Mouse (Mus musculus) left cerebral cortex, adult 2 months (tissue): Measurements from ENCODE around the gene Gm3336. TPM values are rescaled to one million over a fixed set of nuclear protein-coding genes. Genes with fewer than 3 reads are reported as not detected.

Source experiments
- DNase-seq, 2 experiments: peaks; one replicate each; pipeline ENCODE4 v3.0.0; 2021 to 2022; ENCODE audit warnings: low spot score in 2 of 2, mixed read lengths in 1 of 2; ENCODE audit errors: extremely low spot score in 1 of 2
- H3K27ac ChIP-seq: fragments of 200-600 bp; 2 replicates; pipeline ENCODE4 v1.8.1; 2022
- H3K4me3 ChIP-seq: fragments of 200-600 bp; 2 replicates; pipeline ENCODE4 v1.8.1; 2022
- CTCF ChIP-seq: fragments of 200-600 bp; IDR thresholded peaks from 2 replicates; pipeline ENCODE4 v1.8.1; 2022; ENCODE audit warnings: antibody characterized with exemption, mild to moderate bottlenecking, moderate library complexity
- intact Hi-C: fragments of 180-260 bp; cut with DNase I; formaldehyde crosslinking; loops from one replicate; pipeline ENCODE4 v1.15.1; 2025
- total RNA-seq, 2 experiments: library from RNA; stranded (reverse); gene quantifications; 2 replicates each; pipeline ENCODE4 v1.2.3; 2021

The Gm3336 gene
- total RNA-seq, 2 experiments from 2014 or later: not detected

GRCm38 (mm10) chr8:70724216-70724615, 5.9 kb downstream of the Gm3336 start:
- Histone ChIP-seq H3K4me3 (no peak overlapping the region), H3K27ac (no peak overlapping the region)
- intact Hi-C loops: no loop called here
- no peak for TF ChIP-seq CTCF
- no peak for DNase-seq

DNA sequence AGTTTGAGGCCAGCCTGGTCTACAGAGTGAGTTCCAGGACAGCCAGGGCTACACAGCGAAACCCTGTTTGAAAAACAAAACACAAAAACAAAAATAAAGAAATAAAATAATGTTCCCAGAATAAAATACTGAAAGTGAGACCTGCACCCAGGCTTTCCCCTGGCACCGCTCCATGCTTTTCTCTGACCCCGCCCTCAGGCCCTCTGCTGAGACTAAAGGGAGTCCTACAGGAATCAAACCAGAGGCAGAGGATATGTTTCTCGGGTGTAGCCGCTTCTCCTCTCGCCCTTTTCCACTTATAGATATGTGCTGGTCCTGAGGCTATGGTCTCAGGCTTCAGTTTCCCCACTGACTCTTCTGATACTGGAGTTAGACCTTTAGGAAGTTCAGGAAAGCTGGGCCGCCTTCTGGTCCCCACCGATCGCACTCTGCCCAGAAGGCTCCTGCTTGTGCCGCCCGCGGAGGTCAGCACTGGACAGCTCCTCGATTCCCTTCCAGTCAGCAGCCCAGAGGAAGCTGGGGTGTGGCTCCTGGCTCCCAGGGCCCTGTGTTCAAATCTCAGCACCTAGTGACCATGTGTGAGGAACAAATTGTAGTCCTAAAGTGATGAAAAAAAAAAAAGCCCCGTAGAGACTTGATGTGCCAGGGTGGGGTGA, 7.6 kb downstream of the Gm3336 start:
- DNase-seq: no peak
- Histone ChIP-seq H3K4me3 (no peak overlapping the region), H3K27ac (no peak overlapping the region)
- intact Hi-C loops: no loop called here
- no peak for TF ChIP-seq CTCF

DNA sequence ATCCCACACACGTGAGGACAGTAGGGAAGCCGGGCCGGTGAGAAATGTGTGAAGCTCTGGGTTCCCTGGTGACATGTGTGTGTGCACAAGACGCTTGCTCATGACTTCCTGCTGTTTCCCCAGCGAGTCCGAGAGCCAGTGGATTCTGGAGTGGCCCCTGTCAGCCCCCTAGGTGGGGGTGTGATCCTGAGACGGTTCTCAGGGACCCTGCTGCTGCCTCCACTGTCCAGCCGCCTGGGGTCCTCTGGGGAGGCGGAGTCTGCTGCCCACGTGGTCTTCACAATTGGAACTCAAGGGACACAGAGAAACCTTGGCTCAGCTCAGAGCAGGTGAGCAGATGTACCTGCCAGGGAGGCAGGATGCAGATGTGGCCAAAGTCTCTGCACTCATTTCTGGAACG, 8.4 kb downstream of the Gm3336 start:
- intact Hi-C loops: no loop called here
- Histone ChIP-seq H3K27ac (no peak overlapping the region), H3K4me3 (no peak overlapping the region)
- TF ChIP-seq CTCF: no peak
- no peak for DNase-seq

- intact Hi-C loops: no loop called here
- Histone ChIP-seq H3K27ac (no peak overlapping the region), H3K4me3 (0 out of 2 replicates have a peak overlapping the region, but pooled peaks have one; percentile 27)
- peak; percentile 35 for TF ChIP-seq CTCF
- DNase-seq: no peak
Observed at GRCm38 (mm10) chr8:70729808-70730475, 11.6 kb downstream of the Gm3336 start.

DNA sequence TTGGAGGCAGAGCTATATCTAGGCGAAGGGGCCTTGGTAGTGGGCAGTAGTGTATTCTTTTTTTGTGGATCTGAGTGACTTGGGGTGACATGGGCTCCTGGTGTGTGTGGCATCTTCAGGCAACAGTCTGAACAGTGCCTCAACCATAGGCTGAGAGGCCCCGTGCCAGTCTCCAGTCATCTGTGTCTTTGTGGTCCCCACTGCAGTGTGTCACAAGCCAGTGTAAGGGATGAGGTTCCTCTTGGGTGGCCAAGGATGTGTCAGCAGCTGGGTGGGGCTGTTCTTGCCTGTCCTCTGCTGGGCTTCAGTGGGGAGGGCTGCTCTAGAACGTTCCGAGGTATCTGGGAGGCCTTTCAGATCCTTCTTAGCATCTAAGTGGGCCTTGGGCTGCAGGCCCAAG, 12.6 kb downstream of the Gm3336 start:
- intact Hi-C loops: no loop called here
- DNase-seq: no peak
- no peak overlapping the region for H3K27ac ChIP-seq
- no peak overlapping the region for H3K4me3 ChIP-seq
- TF ChIP-seq CTCF: no peak

- DNase-seq: no peak
- intact Hi-C loops: no loop called here
- no peak for TF ChIP-seq CTCF
- Histone ChIP-seq H3K4me3 (no peak overlapping the region), H3K27ac (no peak overlapping the region)
Observed at GRCm38 (mm10) chr8:70737705-70738104, 19.4 kb downstream of the Gm3336 start.

GRCm38 (mm10) chr8:70738211-70738610, 19.9 kb downstream of the Gm3336 start:
- no peak for TF ChIP-seq CTCF
- intact Hi-C loops: no loop called here
- no peak overlapping the region for H3K4me3 ChIP-seq
- no peak overlapping the region for H3K27ac ChIP-seq
- DNase-seq: no peak

GRCm38 (mm10) chr8:70741661-70742060, 23.3 kb downstream of the Gm3336 start:
- intact Hi-C loops: no loop called here

GRCm38 (mm10) chr8:70742176-70742575, 23.8 kb downstream of the Gm3336 start:
- intact Hi-C loops: no loop called here
- Histone ChIP-seq H3K27ac (no peak overlapping the region), H3K4me3 (no peak overlapping the region)
- TF ChIP-seq CTCF: no peak
- DNase-seq: no peak

More at GRCm38 (mm10) chr8:70741661-70742060, 23.3 kb downstream of the Gm3336 start:
- TF ChIP-seq CTCF: no peak
- H3K4me3 ChIP-seq: no peak overlapping the region
- no peak overlapping the region for H3K27ac ChIP-seq
- DNase-seq: no peak

DNA sequence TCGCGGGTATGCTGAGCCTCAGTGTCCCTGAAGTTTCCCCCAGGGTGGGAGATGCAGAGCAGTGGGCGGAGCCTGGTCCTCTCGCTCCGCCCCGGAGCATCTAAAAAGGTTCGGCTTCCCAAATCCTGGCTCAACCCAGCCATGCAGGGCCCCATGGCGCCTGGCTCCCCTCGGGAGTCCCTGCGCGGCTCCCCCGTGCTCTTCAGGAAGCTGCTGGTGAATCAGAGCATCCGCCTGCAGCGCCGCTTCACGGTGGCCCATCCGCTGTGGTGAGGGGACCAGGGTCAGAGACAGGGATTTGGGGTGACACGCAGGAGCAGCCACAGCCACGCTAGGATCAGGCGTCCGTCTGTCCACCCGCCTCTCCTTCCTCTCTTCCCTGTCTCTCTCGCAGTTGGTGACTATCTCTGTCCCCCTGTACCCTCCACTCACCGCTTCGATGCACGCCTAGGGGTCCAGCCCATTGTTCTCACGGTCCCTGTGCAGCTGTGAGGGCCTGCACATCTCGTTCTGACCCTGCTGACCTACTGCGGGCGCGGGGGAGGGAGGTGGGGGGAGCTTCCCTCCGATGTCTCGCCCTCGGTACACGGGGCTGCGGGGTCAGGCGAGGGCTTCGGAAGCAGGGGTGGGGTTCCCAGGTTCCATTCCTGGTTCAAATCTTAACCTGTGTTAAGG, 24.8 kb downstream of the Gm3336 start:
- Histone ChIP-seq H3K27ac (no peak overlapping the region), H3K4me3 (peak overlapping the region; percentile 47)
- no peak for DNase-seq
- intact Hi-C loops: no loop called here
- no peak for TF ChIP-seq CTCF

DNA sequence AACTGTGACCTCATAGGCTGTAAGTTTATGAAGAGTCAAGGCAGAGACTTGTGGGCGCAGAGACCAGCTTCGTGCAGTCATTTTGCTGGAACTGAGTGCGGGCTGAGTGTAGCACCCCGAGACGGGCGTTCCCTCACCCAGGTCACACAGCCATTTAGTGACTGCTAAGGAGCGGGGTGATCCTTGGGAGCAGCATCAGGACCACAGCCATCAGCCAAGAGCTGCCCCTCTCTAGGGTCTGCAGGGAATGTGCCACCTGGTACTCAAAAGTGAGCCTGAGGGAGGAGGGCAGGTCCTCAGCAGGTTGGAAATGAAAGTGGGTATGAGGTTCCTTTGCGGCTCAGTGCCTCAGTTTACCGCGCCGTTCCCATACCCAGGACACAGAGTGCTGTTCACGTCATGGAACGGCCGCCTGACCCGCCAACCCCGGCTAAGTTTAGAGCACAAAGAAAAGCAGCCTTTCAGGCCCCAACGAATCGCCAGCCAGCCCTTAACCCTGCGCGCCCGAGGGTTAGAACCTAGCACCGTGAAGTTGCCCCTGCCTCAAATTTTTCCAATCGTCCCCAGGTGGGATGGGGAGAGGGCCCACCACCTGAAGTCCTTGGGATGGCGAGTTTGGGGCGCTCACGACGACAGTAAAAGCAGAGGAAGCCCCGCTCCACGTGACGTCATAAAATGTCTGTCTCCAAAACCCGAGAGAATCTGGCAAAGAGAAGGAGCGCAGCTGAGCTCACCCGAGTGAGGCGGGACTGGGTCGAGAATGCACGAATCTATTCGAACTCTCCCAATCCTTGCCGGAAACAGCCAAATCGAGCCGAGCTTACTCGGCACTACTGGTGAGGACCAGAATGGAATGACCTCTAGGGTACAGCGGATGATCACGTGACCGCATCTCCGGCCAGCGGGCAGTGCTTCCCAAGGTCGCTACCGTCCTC, 25.6 kb downstream of the Gm3336 start:
- TF ChIP-seq CTCF: no peak; the same call in 1 of the 2 replicates
- intact Hi-C loops: no loop called here
- no peak for DNase-seq
- peak overlapping the region; percentile 47 for H3K4me3 ChIP-seq
- no peak overlapping the region for H3K27ac ChIP-seq
